Mouse (Mus musculus): ENCODE results near the gene Myo7a. TPM values are rescaled to one million over a fixed set of nuclear protein-coding genes. Genes with fewer than 3 reads are reported as not detected.

The Myo7a gene
- polyA plus RNA-seq, 1 experiment from 2014 or later = 24.0 TPM

GRCm38 (mm10) chr7:98121673-98122072 is 2.3 kb upstream of the Myo7a start:
- WGBS = 60% methylated on average over 8 of the region's 8 CpGs
- Histone ChIP-seq H3K4me1 (replicated peaks; ENCODE audit: control insufficient read depth, insufficient read depth, low read length) (peaks cover 9% of the 10 kb centered on the region; the same call in 1 of the 2 replicates), H3K9me3 (ENCODE audit: control insufficient read depth) (no peaks in the 10 kb centered on the region), H3K27ac (ENCODE audit: low read depth, low read length) (no peak overlapping the region), H3K4me3 (ENCODE audit: low read depth, low read length) (no peak overlapping the region), H3K9ac (ENCODE audit: low read depth, low read length) (no peak overlapping the region), H3K36me3 (ENCODE audit: control insufficient read depth, insufficient read depth) (no peaks in the 10 kb centered on the region; the same call in 1 of the 2 replicates), H3K27me3 (replicated peaks; ENCODE audit: control insufficient read depth, insufficient read depth, low read length) (no peaks in the 10 kb centered on the region), H3K4me2 (replicated peaks; ENCODE audit: low read depth) (no peak overlapping the region)
- no peak for TF ChIP-seq CTCF (IDR thresholded peaks at IDR 0.05; ENCODE audit: low read depth)
- ATAC-seq = no peak

GRCm38 (mm10) chr7:98121241-98121640 is 1.9 kb upstream of the Myo7a start:
- no peak overlapping the region for H3K9ac ChIP-seq (ENCODE audit: low read depth, low read length)
- no peaks in the 10 kb centered on the region for H3K9me3 ChIP-seq (ENCODE audit: control insufficient read depth)

GRCm38 (mm10) chr7:98120325-98120724 is 1.0 kb upstream of the Myo7a start:
- H3K9me3 ChIP-seq (ENCODE audit: control insufficient read depth) = no peaks in the 10 kb centered on the region
- ATAC-seq = peak; percentile 85
- peaks cover 9% of the 10 kb centered on the region; the same call in 1 of the 2 replicates for H3K4me1 ChIP-seq (replicated peaks; ENCODE audit: control insufficient read depth, insufficient read depth, low read length)
- WGBS = 5% methylated on average over 7 of the region's 7 CpGs
- no peaks in the 10 kb centered on the region for H3K27me3 ChIP-seq (replicated peaks; ENCODE audit: control insufficient read depth, insufficient read depth, low read length)
- H3K4me2 ChIP-seq (replicated peaks; ENCODE audit: low read depth) = peak overlapping the region; percentile 61
- TF ChIP-seq CTCF (IDR thresholded peaks at IDR 0.05; ENCODE audit: low read depth) = peak; percentile 87
- peak overlapping the region; percentile 81 for H3K27ac ChIP-seq (ENCODE audit: low read depth, low read length)
- H3K4me3 ChIP-seq (ENCODE audit: low read depth, low read length) = no peak overlapping the region
- H3K9ac ChIP-seq (ENCODE audit: low read depth, low read length) = no peak overlapping the region
- H3K36me3 ChIP-seq (ENCODE audit: control insufficient read depth, insufficient read depth) = no peaks in the 10 kb centered on the region; the same call in 1 of the 2 replicates

More at GRCm38 (mm10) chr7:98121241-98121640, 1.9 kb upstream of the Myo7a start:
- Histone ChIP-seq H3K36me3 (ENCODE audit: control insufficient read depth, insufficient read depth) (no peaks in the 10 kb centered on the region; the same call in 1 of the 2 replicates), H3K4me2 (replicated peaks; ENCODE audit: low read depth) (no peak overlapping the region; the same call in 1 of the 2 replicates), H3K4me1 (replicated peaks; ENCODE audit: control insufficient read depth, insufficient read depth, low read length) (peaks cover 9% of the 10 kb centered on the region; the same call in 1 of the 2 replicates), H3K27ac (ENCODE audit: low read depth, low read length) (peak overlapping the region; percentile 71; the same call in 1 of the 2 replicates), H3K27me3 (replicated peaks; ENCODE audit: control insufficient read depth, insufficient read depth, low read length) (no peaks in the 10 kb centered on the region), H3K4me3 (ENCODE audit: low read depth, low read length) (no peak overlapping the region)
- 40% methylated on average over 3 of the region's 3 CpGs for WGBS
- ATAC-seq = no peak
- TF ChIP-seq CTCF (IDR thresholded peaks at IDR 0.05; ENCODE audit: low read depth) = no peak

DNA sequence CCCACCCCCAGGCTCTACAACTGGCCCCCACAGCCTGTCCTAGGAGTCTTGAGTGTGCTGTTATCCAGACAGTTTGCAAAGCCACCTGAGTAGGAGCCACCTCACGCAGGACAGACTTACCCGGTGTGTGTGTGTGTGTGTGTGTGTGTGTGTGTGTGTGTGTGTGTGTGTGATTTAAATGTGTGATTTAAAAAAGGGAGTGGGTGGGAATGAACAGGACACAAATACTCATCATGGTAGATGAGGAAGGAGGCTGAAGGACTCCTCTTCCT is 573 bp upstream of the Myo7a start:
- Histone ChIP-seq H3K27ac (ENCODE audit: low read depth, low read length) (peak overlapping the region; percentile 81), H3K9ac (ENCODE audit: low read depth, low read length) (no peak overlapping the region), H3K27me3 (replicated peaks; ENCODE audit: control insufficient read depth, insufficient read depth, low read length) (no peaks in the 10 kb centered on the region), H3K4me3 (ENCODE audit: low read depth, low read length) (no peak overlapping the region), H3K4me1 (replicated peaks; ENCODE audit: control insufficient read depth, insufficient read depth, low read length) (peaks cover 9% of the 10 kb centered on the region; the same call in 1 of the 2 replicates), H3K36me3 (ENCODE audit: control insufficient read depth, insufficient read depth) (no peaks in the 10 kb centered on the region; the same call in 1 of the 2 replicates), H3K4me2 (replicated peaks; ENCODE audit: low read depth) (peak overlapping the region; percentile 61), H3K9me3 (ENCODE audit: control insufficient read depth) (no peaks in the 10 kb centered on the region)
- 70% methylated on average over 2 of the region's 2 CpGs for WGBS
- ATAC-seq = 0 out of 2 replicates have a peak, but pooled peaks have one; percentile 22
- TF ChIP-seq CTCF (IDR thresholded peaks at IDR 0.05; ENCODE audit: low read depth) = no peak

DNA sequence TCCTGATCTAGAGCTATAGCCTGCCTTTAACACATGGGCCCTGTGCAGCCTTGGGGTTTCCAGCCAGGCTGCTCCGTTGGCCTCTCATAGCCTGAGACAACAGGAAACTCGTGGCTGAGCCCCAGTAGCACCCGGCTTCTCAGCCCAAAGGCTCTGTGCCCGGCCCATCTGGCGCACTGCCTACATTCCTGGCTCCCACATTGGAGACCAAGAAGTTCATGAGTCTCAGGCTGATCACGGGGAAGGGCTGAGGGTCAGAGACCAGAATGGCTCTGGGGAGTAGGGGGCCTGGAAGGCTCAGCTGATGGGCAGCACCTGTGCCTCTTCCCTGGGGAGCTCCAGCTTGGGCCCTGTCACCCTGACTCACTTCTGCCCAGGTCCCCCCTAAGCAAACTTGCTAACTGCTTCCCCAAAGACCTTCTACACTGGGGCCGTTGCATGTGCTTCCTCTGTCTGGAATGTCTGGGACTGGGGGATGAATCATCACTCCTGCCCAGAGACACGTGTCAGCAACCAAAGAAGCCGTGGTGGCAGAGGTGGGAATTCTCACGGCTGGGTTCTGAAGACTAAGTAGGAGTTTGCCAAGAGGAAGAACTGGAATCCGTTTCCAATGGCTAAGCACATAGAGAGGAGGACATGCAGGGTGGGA is 2.2 kb downstream of the Myo7a start:
- Histone ChIP-seq H3K27me3 (replicated peaks; ENCODE audit: control insufficient read depth, insufficient read depth, low read length) (no peaks in the 10 kb centered on the region), H3K36me3 (ENCODE audit: control insufficient read depth, insufficient read depth) (no peaks in the 10 kb centered on the region; the same call in 1 of the 2 replicates), H3K27ac (ENCODE audit: low read depth, low read length) (peak overlapping the region; percentile 81; the same call in 1 of the 2 replicates), H3K4me2 (replicated peaks; ENCODE audit: low read depth) (peak overlapping the region; percentile 61), H3K9ac (ENCODE audit: low read depth, low read length) (peak overlapping the region; percentile 40; the same call in 1 of the 2 replicates), H3K4me1 (replicated peaks; ENCODE audit: control insufficient read depth, insufficient read depth, low read length) (peaks cover 9% of the 10 kb centered on the region; the same call in 1 of the 2 replicates), H3K4me3 (ENCODE audit: low read depth, low read length) (no peak overlapping the region), H3K9me3 (ENCODE audit: control insufficient read depth) (no peaks in the 10 kb centered on the region)
- ATAC-seq = no peak
- 24% methylated on average over 11 of the region's 11 CpGs for WGBS
- TF ChIP-seq CTCF (IDR thresholded peaks at IDR 0.05; ENCODE audit: low read depth) = no peak

DNA sequence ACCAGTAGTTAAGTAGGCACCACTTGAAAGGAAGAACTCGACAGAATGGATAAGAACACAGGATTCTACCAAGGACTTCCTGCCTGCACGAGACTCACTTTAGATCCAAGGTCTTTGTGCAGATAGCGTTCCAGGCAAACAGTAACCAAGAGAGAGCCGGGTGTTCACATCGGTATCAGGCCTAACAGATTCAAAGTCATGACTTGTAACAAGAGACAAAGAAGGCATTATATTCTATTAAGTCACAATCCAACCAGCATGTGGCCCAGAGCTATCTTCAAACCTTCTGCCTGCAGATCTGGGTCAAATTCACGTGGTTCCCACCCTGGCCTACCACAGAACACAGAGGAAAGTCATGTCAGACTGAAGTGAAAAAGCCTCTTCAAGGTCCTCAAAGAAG is 4.7 kb downstream of the Myo7a start:
- H3K27me3 ChIP-seq (replicated peaks; ENCODE audit: control insufficient read depth, insufficient read depth, low read length) = no peaks in the 10 kb centered on the region
- no peak overlapping the region for H3K4me3 ChIP-seq (ENCODE audit: low read depth, low read length)
- H3K4me2 ChIP-seq (replicated peaks; ENCODE audit: low read depth) = no peak overlapping the region
- H3K36me3 ChIP-seq (ENCODE audit: control insufficient read depth, insufficient read depth) = no peaks in the 10 kb centered on the region; the same call in 1 of the 2 replicates
- WGBS = 41% methylated on average over 6 of the region's 6 CpGs
- H3K9me3 ChIP-seq (ENCODE audit: control insufficient read depth) = no peaks in the 10 kb centered on the region
- TF ChIP-seq CTCF (IDR thresholded peaks at IDR 0.05; ENCODE audit: low read depth) = no peak
- H3K9ac ChIP-seq (ENCODE audit: low read depth, low read length) = no peak overlapping the region
- ATAC-seq = no peak
- H3K4me1 ChIP-seq (replicated peaks; ENCODE audit: control insufficient read depth, insufficient read depth, low read length) = no peaks in the 10 kb centered on the region; the same call in 1 of the 2 replicates
- H3K27ac ChIP-seq (ENCODE audit: low read depth, low read length) = 0 out of 2 replicates have a peak overlapping the region, but pooled peaks have one; percentile 21
